Mouse (Mus musculus) stomach, embryonic 14.5 days (tissue): ENCODE results near the gene Klrk1. TPM values are rescaled to one million over a fixed set of nuclear protein-coding genes. Genes with fewer than 3 reads are reported as not detected.

Experiments
- ATAC-seq: fragments of 200-750 bp; cut with Nextera tagmentation; 2 replicates; pipeline ENCODE4 v1.8.0; 2017; ENCODE audit warnings: low read depth, moderate TSS enrichment; ENCODE audit not compliant: insufficient number of reproducible peaks, insufficient read depth, low FRiP score
- H3K27ac ChIP-seq: fragments of 300-500 bp; sonication (generic); 2 replicates; pipeline ENCODE4 v1.5.1; 2014; ENCODE audit warnings: mild to moderate bottlenecking, low read length, moderate library complexity, mixed read lengths
- H3K27me3 ChIP-seq: fragments of 300-500 bp; sonication (generic); 2 replicates; pipeline ENCODE4 v1.6.1; 2014; ENCODE audit warnings: low read length, control low read depth, mixed read lengths; ENCODE audit not compliant: control insufficient read depth, insufficient read depth
- H3K36me3 ChIP-seq: fragments of 300-500 bp; sonication (generic); 2 replicates; pipeline ENCODE4 v1.6.1; 2014; ENCODE audit warnings: mild to moderate bottlenecking, control low read depth, low read length, moderate library complexity, mixed read lengths; ENCODE audit not compliant: control insufficient read depth, insufficient read depth
- H3K4me1 ChIP-seq: fragments of 300-500 bp; sonication (generic); 2 replicates; pipeline ENCODE4 v1.6.1; 2014; ENCODE audit warnings: low read length, control low read depth, mixed read lengths; ENCODE audit not compliant: control insufficient read depth, insufficient read depth
- H3K4me2 ChIP-seq: fragments of 300-500 bp; sonication (generic); replicated peaks from 2 replicates; pipeline ENCODE4 v1.6.1; 2014; ENCODE audit warnings: low read depth, low read length, control low read depth
- H3K4me3 ChIP-seq: fragments of 300-500 bp; sonication (generic); 2 replicates; pipeline ENCODE4 v1.5.1; 2014; ENCODE audit warnings: low read depth, low read length, control low read depth
- H3K9ac ChIP-seq: fragments of 300-500 bp; sonication (generic); replicated peaks from 2 replicates; pipeline ENCODE4 v1.6.1; 2014; ENCODE audit warnings: low read depth, mild to moderate bottlenecking, control low read depth, low read length, moderate library complexity, mixed read lengths
- H3K9me3 ChIP-seq: fragments of 300-500 bp; sonication (generic); 2 replicates; pipeline ENCODE4 v1.6.1; 2016; ENCODE audit warnings: low read depth, low read length, control low read depth; ENCODE audit not compliant: control insufficient read depth
- WGBS: fragments of 180-500 bp; shearing (Covaris S2); extraction: QIAGEN DNeasy Blood & Tissue Kit; methylation state at CpG from one replicate; pipeline ENCODE4 v1.1.7; 2014; 5-methylcytosine and 5-hydroxymethylcytosine counted together
- polyA plus RNA-seq: library from polyadenylated mRNA; unstranded; fragments of >200 nt; fragmentation: Nextera tagmentation; extraction: Ambion mirVana; gene quantifications from 2 replicates; pipeline ENCODE4 v1.2.1, GENCODE M21; 2014

Klrk1 gene
- polyA plus RNA-seq, 1 experiment from 2014 or later: 0.12 TPM

GRCm38 (mm10) chr6:129581896-129582295 lies 41.8 kb downstream of the Klrk1 start:
- WGBS: 65% methylated on average over 4 of the region's 4 CpGs
- Histone ChIP-seq H3K36me3 (no peaks in the 10 kb centered on the region), H3K9me3 (no peaks in the 10 kb centered on the region), H3K4me3 (no peak overlapping the region), H3K4me1 (no peaks in the 10 kb centered on the region), H3K27me3 (no peaks in the 10 kb centered on the region), H3K4me2 (no peak overlapping the region), H3K9ac (no peak overlapping the region), H3K27ac (no peak overlapping the region)
- ATAC-seq: no peak

GRCm38 (mm10) chr6:129581274-129581673 lies 42.4 kb downstream of the Klrk1 start:
- 56% methylated on average over 4 of the region's 4 CpGs for WGBS
- H3K9me3 ChIP-seq: no peaks in the 10 kb centered on the region
- ATAC-seq: no peak
- no peaks in the 10 kb centered on the region for H3K4me1 ChIP-seq
- no peaks in the 10 kb centered on the region for H3K27me3 ChIP-seq
- no peak overlapping the region for H3K4me3 ChIP-seq
- no peak overlapping the region for H3K27ac ChIP-seq
- H3K4me2 ChIP-seq: no peak overlapping the region
- no peaks in the 10 kb centered on the region for H3K36me3 ChIP-seq
- H3K9ac ChIP-seq: no peak overlapping the region

DNA sequence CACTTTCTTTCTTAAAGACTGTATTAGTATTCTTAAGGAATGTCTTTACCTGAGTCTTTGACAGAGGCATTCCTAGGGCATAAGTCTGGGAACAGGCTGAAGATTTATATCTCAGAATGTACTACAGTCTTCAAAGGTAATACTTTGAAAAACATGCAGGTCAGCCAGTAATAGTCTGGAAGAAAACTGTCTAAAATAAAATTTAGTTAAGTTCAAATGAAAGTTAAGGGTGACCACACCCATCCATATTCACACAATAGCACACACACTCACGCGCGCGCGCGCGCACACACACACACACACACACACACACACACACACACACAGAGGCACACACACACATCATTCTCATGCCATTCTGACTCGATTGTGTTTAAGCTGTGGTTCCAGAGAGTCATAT lies 46.1 kb downstream of the Klrk1 start, which contains the start of gene Klre1:
Gene Klre1, plus strand, starts transcription at position 301 of the 400 bp plus-strand sequence.
- Histone ChIP-seq H3K36me3 (no peaks in the 10 kb centered on the region), H3K27ac (no peak within 1 kb of the TSS), H3K4me1 (no peaks in the 10 kb centered on the region), H3K9me3 (no peaks in the 10 kb centered on the region), H3K27me3 (no peaks in the 10 kb centered on the region), H3K4me3 (no peak within 1 kb of the TSS), H3K4me2 (no peak within 1 kb of the TSS), H3K9ac (no peak within 1 kb of the TSS)
- 92% methylated on average over 8 of the region's 8 CpGs for WGBS
- no peak for ATAC-seq

DNA sequence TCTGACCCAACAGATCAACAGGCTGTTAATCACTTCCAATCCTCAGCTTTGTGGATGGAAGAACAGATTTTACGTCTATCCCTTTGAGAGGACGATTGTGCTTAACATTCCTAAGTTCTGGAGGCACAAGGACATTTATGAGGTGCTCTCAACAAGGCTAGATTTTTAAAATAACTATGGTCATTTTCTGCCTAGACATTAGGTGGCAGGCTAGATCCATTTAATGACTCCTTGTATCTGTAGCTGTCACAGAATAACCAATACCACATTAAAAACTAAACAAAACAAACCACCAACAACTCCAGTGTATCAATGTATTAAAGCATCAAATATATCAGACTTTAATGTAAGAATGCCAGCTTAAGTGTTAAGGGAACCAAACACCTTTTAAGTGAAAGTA lies 48.3 kb downstream of the Klrk1 start:
- no peaks in the 10 kb centered on the region for H3K36me3 ChIP-seq
- no peaks in the 10 kb centered on the region for H3K27me3 ChIP-seq
- no peak for ATAC-seq
- no peak overlapping the region for H3K4me3 ChIP-seq
- no peaks in the 10 kb centered on the region for H3K4me1 ChIP-seq
- H3K9ac ChIP-seq: no peak overlapping the region
- H3K27ac ChIP-seq: no peak overlapping the region
- WGBS: 32% methylated on average over 2 of the region's 2 CpGs
- H3K9me3 ChIP-seq: no peaks in the 10 kb centered on the region
- H3K4me2 ChIP-seq: no peak overlapping the region

GRCm38 (mm10) chr6:129565257-129565656 lies 58.4 kb downstream of the Klrk1 start:
- H3K36me3 ChIP-seq: no peaks in the 10 kb centered on the region
- no peak overlapping the region for H3K4me2 ChIP-seq
- no peak overlapping the region for H3K27ac ChIP-seq
- no peaks in the 10 kb centered on the region for H3K27me3 ChIP-seq
- H3K4me1 ChIP-seq: no peaks in the 10 kb centered on the region
- H3K9ac ChIP-seq: no peak overlapping the region
- no peak overlapping the region for H3K4me3 ChIP-seq
- 65% methylated on average over 2 of the region's 2 CpGs for WGBS
- no peak for ATAC-seq
- no peaks in the 10 kb centered on the region for H3K9me3 ChIP-seq

Other genes with a start within 250 kb of the Klrk1 start
- gene Clec12b, start 238.0 kb downstream of the Klrk1 start, polyA plus RNA-seq: not detected in 2 replicates
- 0.71 and 1.4 TPM in 2 replicates for gene Clec1b, start 226.6 kb downstream of the Klrk1 start, polyA plus RNA-seq
- 0.19 and 0.46 TPM in 2 replicates for gene Clec9a, start 215.0 kb downstream of the Klrk1 start, polyA plus RNA-seq
- gene Clec1a, start 171.9 kb downstream of the Klrk1 start, polyA plus RNA-seq: 3.1 and 3.3 TPM in 2 replicates
- gene Olr1, start 116.7 kb downstream of the Klrk1 start, polyA plus RNA-seq: not detected in 2 replicates
- not detected in 2 replicates for gene Tmem52b, start 111.3 kb downstream of the Klrk1 start, polyA plus RNA-seq
- 13.2 and 15.6 TPM in 2 replicates for gene Gabarapl1, start 90.7 kb downstream of the Klrk1 start, polyA plus RNA-seq
- not detected in 2 replicates for gene Klre1, start 46.0 kb downstream of the Klrk1 start, polyA plus RNA-seq
- gene Klrd1, start 32.1 kb downstream of the Klrk1 start, polyA plus RNA-seq: 0.29 and 0.69 TPM in 2 replicates
- not detected in 2 replicates for gene Klrc3, start 19.5 kb upstream of the Klrk1 start, polyA plus RNA-seq
- gene Klrc2, start 36.8 kb upstream of the Klrk1 start, polyA plus RNA-seq: not detected in 2 replicates
- gene Klrc1, start 55.1 kb upstream of the Klrk1 start, polyA plus RNA-seq: not detected in 2 replicates
- not detected in 2 replicates for gene Klri1, start 93.3 kb upstream of the Klrk1 start, polyA plus RNA-seq
- gene Klri2, start 116.6 kb upstream of the Klrk1 start, polyA plus RNA-seq: not detected in 2 replicates
- not detected in 2 replicates for gene Gm156, start 160.4 kb upstream of the Klrk1 start, polyA plus RNA-seq
- not detected in 2 replicates for gene Gm17631, start 238.8 kb upstream of the Klrk1 start, polyA plus RNA-seq